In genomic region chr14:55492103-55492502, GRCm38 (mm10) we compare ENCODE assay signal across 8 mouse cellular contexts. TPM values are rescaled to one million over a fixed set of nuclear protein-coding genes. Genes with fewer than 3 reads are reported as not detected.
A peak's percentile ranks its signal among the peaks of the same experiment; 100 is the strongest.
DNase-seq lines count a peak whose midpoint lies in the region; ATAC-seq lines count a peak whose summit lies in the region.
"Had no signal": no experiment of that assay in that cellular context is flagged by ENCODE, and none has a peak within 500 bp of the region (broad histone marks: within the 10 kb centered on the region; RNA-seq: fewer than 3 reads in every experiment).

No protein-coding gene starts in this region.

- no peaks in the 10 kb centered on the region for H3K4me1 ChIP-seq in neural tube, embryonic 11.5 days (ENCODE audit: control insufficient read depth, insufficient read depth, low read length)
- peaks cover 33% of the 10 kb centered on the region for H3K4me1 ChIP-seq in forebrain, embryonic 16.5 days (replicated peaks; ENCODE audit: control insufficient read depth, insufficient read depth, low read length)
- H3K4me1 ChIP-seq in liver, embryonic 13.5 days (replicated peaks), result peaks cover 34% of the 10 kb centered on the region

- 33% methylated on average over 3 of the region's 3 CpGs for WGBS in neural tube, embryonic 11.5 days
- 24% methylated on average over 3 of the region's 3 CpGs for WGBS in forebrain, embryonic 16.5 days
- WGBS in liver, embryonic 13.5 days (ENCODE audit: insufficient replicate concordance), result 37% methylated on average over 3 of the region's 3 CpGs

- no peak for DNase-seq in neural tube, embryonic 11.5 days (ENCODE audit: low spot score)
- no peak for DNase-seq in neural tube, embryonic 10.5 days (ENCODE audit: extremely low spot score, low spot score)
- no peak for DNase-seq in liver, embryonic 13.5 days
- DNase-seq in embryo, embryonic 9.5 days (ENCODE audit: extremely low spot score), result no peak
- DNase-seq in adipocyte (ENCODE audit: low spot score), result no peak
- DNase-seq in adrenal gland, adult 8-10 months, result no peak

- H3K9ac ChIP-seq in neural tube, embryonic 11.5 days (ENCODE audit: low read length), result no peak overlapping the region
- H3K9ac ChIP-seq in forebrain, embryonic 16.5 days (replicated peaks; ENCODE audit: low read depth, low read length), result peak overlapping the region; percentile 93
- H3K9ac ChIP-seq in liver, embryonic 13.5 days, result peak overlapping the region; percentile 76

- no peak overlapping the region; the same call in 1 of the 2 replicates for H3K4me2 ChIP-seq in neural tube, embryonic 11.5 days (ENCODE audit: low read depth)
- peak overlapping the region; percentile 74 for H3K4me2 ChIP-seq in forebrain, embryonic 16.5 days (ENCODE audit: low read length)
- H3K4me2 ChIP-seq in liver, embryonic 13.5 days, result peak overlapping the region; percentile 99

- H3K9me3 ChIP-seq in neural tube, embryonic 11.5 days (ENCODE audit: control insufficient read depth, low read length), result no peaks in the 10 kb centered on the region
- H3K9me3 ChIP-seq in forebrain, embryonic 16.5 days (ENCODE audit: control insufficient read depth, low read length), result no peaks in the 10 kb centered on the region
- no peaks in the 10 kb centered on the region for H3K9me3 ChIP-seq in liver, embryonic 13.5 days (replicated peaks)

- no peaks in the 10 kb centered on the region for H3K27me3 ChIP-seq in neural tube, embryonic 11.5 days (ENCODE audit: control insufficient read depth, insufficient read depth, low read length)
- no peaks in the 10 kb centered on the region for H3K27me3 ChIP-seq in forebrain, embryonic 16.5 days (replicated peaks; ENCODE audit: control insufficient read depth, insufficient read depth, low read length)
- peaks cover 3% of the 10 kb centered on the region; the same call in 1 of the 2 replicates for H3K27me3 ChIP-seq in liver, embryonic 13.5 days
- H3K27me3 ChIP-seq: Patski had no signal

- no peak overlapping the region for H3K27ac ChIP-seq in neural tube, embryonic 11.5 days (ENCODE audit: low read depth, low read length)
- H3K27ac ChIP-seq in forebrain, embryonic 16.5 days (ENCODE audit: low read length), result peak overlapping the region; percentile 97
- H3K27ac ChIP-seq in liver, embryonic 13.5 days, result no peak overlapping the region

- no peak for ATAC-seq in neural tube, embryonic 11.5 days (ENCODE audit: insufficient read depth, low FRiP score, low TSS enrichment)
- peak; percentile 24 for ATAC-seq in forebrain, embryonic 16.5 days
- ATAC-seq in liver, embryonic 13.5 days (ENCODE audit: low read depth), result no peak

- H3K36me3 ChIP-seq in neural tube, embryonic 11.5 days (ENCODE audit: control insufficient read depth, insufficient read depth, low read length), result no peaks in the 10 kb centered on the region; the same call in 1 of the 2 replicates
- H3K36me3 ChIP-seq in forebrain, embryonic 16.5 days (ENCODE audit: control insufficient read depth, insufficient read depth), result no peaks in the 10 kb centered on the region; the same call in 1 of the 2 replicates
- H3K36me3 ChIP-seq in liver, embryonic 13.5 days, result peaks cover 17% of the 10 kb centered on the region

- H3K4me3 ChIP-seq in neural tube, embryonic 11.5 days (ENCODE audit: low read depth, low read length), result peak overlapping the region; percentile 75; the same call in 1 of the 2 replicates
- peak overlapping the region; percentile 80 for H3K4me3 ChIP-seq in forebrain, embryonic 16.5 days (replicated peaks; ENCODE audit: low read length)
- 0 out of 2 replicates have a peak overlapping the region, but pooled peaks have one; percentile 75 for H3K4me3 ChIP-seq in liver, embryonic 13.5 days (replicated peaks)

RNA-seq across cellular contexts. Expression of gene Carmil3, which starts 1.7 kb away (rescaled TPM):
- polyA plus RNA-seq in neural tube, embryonic 11.5 days (2014; fragmentation: Nextera tagmentation; extraction: Ambion mirVana), result 9.4 and 9.5 TPM in 2 replicates
- polyA plus RNA-seq in forebrain, embryonic 16.5 days (2015; fragmentation: Nextera tagmentation; extraction: Ambion mirVana), result 29.4 and 38.1 TPM in 2 replicates
- 0.55 and 0.58 TPM in 2 replicates for polyA plus RNA-seq in liver, embryonic 13.5 days (2015; fragmentation: Nextera tagmentation; extraction: Ambion mirVana)
- 10 to 100 TPM in 2 of 4 experiments, 1 to 10 TPM in 2; 5.7 to 14.0 (median 8.6) TPM for total RNA-seq in adrenal gland, adult 8-10 months (2022)

RNA-seq across cellular contexts. Expression of gene Dhrs4, which starts 13.5 kb away (rescaled TPM):
- 33.2 and 36.5 TPM in 2 replicates for polyA plus RNA-seq in neural tube, embryonic 11.5 days (2014; fragmentation: Nextera tagmentation; extraction: Ambion mirVana)
- 43.3 and 48.2 TPM in 2 replicates for polyA plus RNA-seq in forebrain, embryonic 16.5 days (2015; fragmentation: Nextera tagmentation; extraction: Ambion mirVana)
- 78.9 and 80.8 TPM in 2 replicates for polyA plus RNA-seq in liver, embryonic 13.5 days (2015; fragmentation: Nextera tagmentation; extraction: Ambion mirVana)
- total RNA-seq in adrenal gland, adult 8-10 months (2022), result 10 to 100 TPM; 51.9 to 72.7 (median 66.9) TPM

RNA-seq across cellular contexts. Expression of gene Cpne6, which starts 18.1 kb away (rescaled TPM):
- 0.99 and 1.7 TPM in 2 replicates for polyA plus RNA-seq in neural tube, embryonic 11.5 days (2014; fragmentation: Nextera tagmentation; extraction: Ambion mirVana)
- 9.9 and 18.0 TPM in 2 replicates for polyA plus RNA-seq in forebrain, embryonic 16.5 days (2015; fragmentation: Nextera tagmentation; extraction: Ambion mirVana)
- polyA plus RNA-seq in liver, embryonic 13.5 days (2015; fragmentation: Nextera tagmentation; extraction: Ambion mirVana), result 0.09 TPM in 1 of 2 replicates, not detected in the other
- under 1 TPM; 0.09 to 0.35 (median 0.27) TPM for total RNA-seq in adrenal gland, adult 8-10 months (2022)
- polyA plus RNA-seq: Patski had no signal

RNA-seq across cellular contexts. Expression of gene Nrl, which starts 32.7 kb away (rescaled TPM):
- not detected in 2 replicates for polyA plus RNA-seq in neural tube, embryonic 11.5 days (2014; fragmentation: Nextera tagmentation; extraction: Ambion mirVana)
- polyA plus RNA-seq in forebrain, embryonic 16.5 days (2015; fragmentation: Nextera tagmentation; extraction: Ambion mirVana), result not detected in 2 replicates
- not detected in 2 replicates for polyA plus RNA-seq in liver, embryonic 13.5 days (2015; fragmentation: Nextera tagmentation; extraction: Ambion mirVana)
- not detected for total RNA-seq in adrenal gland, adult 8-10 months (2022)
- polyA plus RNA-seq: Patski had no signal

RNA-seq across cellular contexts. Expression of gene Pck2, which starts 48.0 kb away (rescaled TPM):
- 14.5 and 14.7 TPM in 2 replicates for polyA plus RNA-seq in neural tube, embryonic 11.5 days (2014; fragmentation: Nextera tagmentation; extraction: Ambion mirVana)
- 23.3 and 23.6 TPM in 2 replicates for polyA plus RNA-seq in forebrain, embryonic 16.5 days (2015; fragmentation: Nextera tagmentation; extraction: Ambion mirVana)
- 32.2 and 34.5 TPM in 2 replicates for polyA plus RNA-seq in liver, embryonic 13.5 days (2015; fragmentation: Nextera tagmentation; extraction: Ambion mirVana)
- total RNA-seq in adrenal gland, adult 8-10 months (2022), result 10 to 100 TPM; 36.5 to 44.6 (median 40.6) TPM
